Comparison of ENCODE assay signal across 28 mouse cellular contexts in genomic region chr1:161403061-161403460, GRCm38 (mm10). TPM values are rescaled to one million over a fixed set of nuclear protein-coding genes. Genes with fewer than 3 reads are reported as not detected.
DNase-seq lines count a peak whose midpoint lies in the region; ATAC-seq lines count a peak whose summit lies in the region.
"Had no signal": no experiment of that assay in that cellular context is flagged by ENCODE, and none has a peak within 500 bp of the region (broad histone marks: within the 10 kb centered on the region; RNA-seq: fewer than 3 reads in every experiment).

No protein-coding gene starts in this region.

- no peak overlapping the region for H3K27ac ChIP-seq in forebrain, embryonic 11.5 days (ENCODE audit: low read depth, low read length)
- H3K27ac ChIP-seq in forebrain, embryonic 12.5 days: no peak overlapping the region
- H3K27ac ChIP-seq: embryonic facial prominence, embryonic 15.5 days; heart, adult 2 months; hindbrain, embryonic 13.5 days; kidney, embryonic 15.5 days; liver, embryonic 12.5 days had no signal

- WGBS in forebrain, embryonic 11.5 days: 35% methylated on average over 2 of the region's 2 CpGs
- 20% methylated on average over 2 of the region's 2 CpGs for WGBS in forebrain, embryonic 12.5 days

- H3K4me2 ChIP-seq in forebrain, embryonic 11.5 days (ENCODE audit: low read depth, low read length, severe bottlenecking): no peak overlapping the region
- H3K4me2 ChIP-seq in forebrain, embryonic 12.5 days: no peak overlapping the region
- H3K4me2 ChIP-seq: embryonic facial prominence, embryonic 15.5 days; heart, embryonic 12.5 days; hindbrain, embryonic 13.5 days; kidney, embryonic 15.5 days; liver, embryonic 12.5 days had no signal

- H3K27me3 ChIP-seq in forebrain, embryonic 11.5 days (ENCODE audit: control insufficient read depth, insufficient read depth, low read length): no peaks in the 10 kb centered on the region
- H3K27me3 ChIP-seq in forebrain, embryonic 12.5 days: no peaks in the 10 kb centered on the region
- H3K27me3 ChIP-seq: embryonic facial prominence, embryonic 15.5 days; heart, embryonic 12.5 days; hindbrain, embryonic 13.5 days; liver, embryonic 12.5 days had no signal

- peak; percentile 44; the same call in 1 of the 2 replicates for ATAC-seq in forebrain, embryonic 11.5 days (replicated peaks; ENCODE audit: low FRiP score)
- no peak; the same call in 1 of the 2 replicates for ATAC-seq in forebrain, embryonic 12.5 days (ENCODE audit: low FRiP score)
- no peak for ATAC-seq in inflammation-experienced regulatory T-cells, adult 6 months
- ATAC-seq: liver, embryonic 12.5 days; liver, postnatal 0 days; lung, postnatal 0 days had no signal

- no peaks in the 10 kb centered on the region for H3K4me1 ChIP-seq in forebrain, embryonic 11.5 days (replicated peaks; ENCODE audit: control insufficient read depth, insufficient read depth, low read length)
- H3K4me1 ChIP-seq in forebrain, embryonic 12.5 days: 0 out of 2 replicates have a peak, but pooled peaks cover 4% of the 10 kb centered on the region
- H3K4me1 ChIP-seq: embryonic facial prominence, embryonic 15.5 days; heart, embryonic 12.5 days; hindbrain, embryonic 13.5 days; kidney, embryonic 15.5 days; liver, embryonic 12.5 days had no signal

- H3K9ac ChIP-seq in forebrain, embryonic 11.5 days (ENCODE audit: low read length): no peak overlapping the region
- no peak overlapping the region for H3K9ac ChIP-seq in forebrain, embryonic 12.5 days
- H3K9ac ChIP-seq: embryonic facial prominence, embryonic 15.5 days; heart, embryonic 12.5 days; hindbrain, embryonic 13.5 days; kidney, embryonic 15.5 days; liver, embryonic 12.5 days; liver, postnatal 0 days had no signal

- no peaks in the 10 kb centered on the region for H3K36me3 ChIP-seq in forebrain, embryonic 11.5 days (ENCODE audit: control insufficient read depth, insufficient read depth, low read length)
- no peaks in the 10 kb centered on the region for H3K36me3 ChIP-seq in forebrain, embryonic 12.5 days (replicated peaks)
- H3K36me3 ChIP-seq: embryonic facial prominence, embryonic 15.5 days; heart, embryonic 12.5 days; hindbrain, embryonic 13.5 days; kidney, embryonic 15.5 days; liver, embryonic 12.5 days had no signal

- no peak for DNase-seq in forebrain, embryonic 11.5 days (ENCODE audit: low spot score)
- peak; percentile 42 for DNase-seq in 3T3-L1 (ENCODE audit: low read depth, low spot score)
- peak; percentile 74 for DNase-seq in embryo, embryonic 10 days (ENCODE audit: low spot score)
- DNase-seq in hindlimb bud, embryonic 11.5 days (ENCODE audit: extremely low spot score, low read depth, low spot score): peak; percentile 58
- DNase-seq in kidney, adult 9 months: no peak
- DNase-seq: adrenal gland, postnatal 14 days; cerebellum, adult 18-20 months; cerebellum, postnatal 10 days; heart, adult 2 months; heart, postnatal 4 days; kidney, adult 11 months; kidney, postnatal 36 days; liver, postnatal 0 days; lung, postnatal 4 days; midbrain, embryonic 14.5 days; right cerebral cortex, postnatal 25 days; thymus, postnatal 14 days had no signal

- H3K4me3 ChIP-seq in forebrain, embryonic 11.5 days (ENCODE audit: low read depth, low read length): no peak overlapping the region
- H3K4me3 ChIP-seq in forebrain, embryonic 12.5 days (replicated peaks): no peak overlapping the region
- H3K4me3 ChIP-seq: embryonic facial prominence, embryonic 15.5 days; heart, adult 2 months; heart, embryonic 12.5 days; hindbrain, embryonic 13.5 days; kidney, embryonic 15.5 days; liver, embryonic 12.5 days; megakaryocyte, embryonic 14.5 days had no signal

- no peaks in the 10 kb centered on the region for H3K9me3 ChIP-seq in forebrain, embryonic 11.5 days (ENCODE audit: control insufficient read depth, low read length)
- H3K9me3 ChIP-seq in forebrain, embryonic 12.5 days: no peaks in the 10 kb centered on the region
- H3K9me3 ChIP-seq: embryonic facial prominence, embryonic 15.5 days; kidney, embryonic 15.5 days; liver, embryonic 12.5 days had no signal

RNA-seq across cellular contexts. Expression of gene Tnfsf4, which starts 7.9 kb away (rescaled TPM):
- polyA plus RNA-seq in forebrain, embryonic 11.5 days (2014; fragmentation: Nextera tagmentation; extraction: Ambion mirVana): not detected in 2 replicates
- not detected in 2 replicates for polyA plus RNA-seq in forebrain, embryonic 12.5 days (2016; fragmentation: Nextera tagmentation; extraction: Ambion mirVana)
- polyA plus RNA-seq in inflammation-experienced regulatory T-cells, adult 6 months (2017; shearing (Covaris generic)): 1 to 10 TPM in 2 of 3 experiments, under 1 TPM in 1; 0.85 to 7.8 (median 1.0) TPM
- polyA plus RNA-seq: cortical plate, adult 2 months; heart, adult 2 months; heart, embryonic 12.5 days; hindbrain, embryonic 13.5 days; liver, embryonic 12.5 days; liver, postnatal 0 days; lung, postnatal 0 days; midbrain, embryonic 14.5 days; neural tube, embryonic 14.5 days had no signal

Comparison
In these comparisons a context has a peak if more than half of its experiments do, and no peak if none do; other contexts are left out.
1. DNase-seq: peak in 3T3-L1 (single experiment), embryo, embryonic 10 days (single experiment) and hindlimb bud, embryonic 11.5 days (single experiment); none in forebrain, embryonic 11.5 days (single experiment) and kidney, adult 9 months (single experiment).